Mouse (Mus musculus) embryonic facial prominence, embryonic 15.5 days (tissue): ENCODE measurements around the gene Wdr93. TPM values are rescaled to one million over a fixed set of nuclear protein-coding genes. Genes with fewer than 3 reads are reported as not detected.

Source experiments
- ATAC-seq: fragments of 200-750 bp; cut with Nextera tagmentation; 2 replicates; pipeline ENCODE4 v1.8.0; 2017; ENCODE audit warnings: low read depth, moderate TSS enrichment; ENCODE audit not compliant: insufficient number of reproducible peaks, low FRiP score, low TSS enrichment
- H3K27ac ChIP-seq: fragments of 300-500 bp; sonication (generic); replicated peaks from 2 replicates; pipeline ENCODE4 v1.5.1; 2015; ENCODE audit warnings: mild to moderate bottlenecking, inconsistent platforms
- H3K27me3 ChIP-seq: fragments of 300-500 bp; sonication (generic); 2 replicates; pipeline ENCODE4 v1.6.1; 2015; ENCODE audit warnings: inconsistent platforms
- H3K36me3 ChIP-seq: fragments of 300-500 bp; sonication (generic); 2 replicates; pipeline ENCODE4 v1.6.1; 2015; ENCODE audit warnings: mild to moderate bottlenecking, inconsistent platforms
- H3K4me1 ChIP-seq: fragments of 300-500 bp; sonication (generic); 2 replicates; pipeline ENCODE4 v1.6.1; 2015; ENCODE audit warnings: inconsistent platforms
- H3K4me2 ChIP-seq: fragments of 300-500 bp; sonication (generic); replicated peaks from 2 replicates; pipeline ENCODE4 v1.6.1; 2015; ENCODE audit warnings: mild to moderate bottlenecking, inconsistent platforms
- H3K4me3 ChIP-seq: fragments of 300-500 bp; sonication (generic); replicated peaks from 2 replicates; pipeline ENCODE4 v1.5.1; 2015; ENCODE audit warnings: mild to moderate bottlenecking, inconsistent platforms
- H3K9ac ChIP-seq: fragments of 300-500 bp; sonication (generic); 2 replicates; pipeline ENCODE4 v1.6.1; 2015; ENCODE audit warnings: inconsistent platforms
- H3K9me3 ChIP-seq: fragments of 300-500 bp; sonication (generic); replicated peaks from 2 replicates; pipeline ENCODE4 v1.6.1; 2016; ENCODE audit warnings: inconsistent platforms
- WGBS: fragments of 180-500 bp; shearing (Covaris S2); methylation state at CpG from one replicate; pipeline ENCODE4 v1.1.7; 2015; 5-methylcytosine and 5-hydroxymethylcytosine counted together
- polyA plus RNA-seq: library from polyadenylated mRNA; unstranded; fragments of >200 nt; fragmentation: Nextera tagmentation; extraction: Ambion mirVana; gene quantifications from 2 replicates; pipeline ENCODE4 v1.2.1, GENCODE M21; 2015

Wdr93 gene
- polyA plus RNA-seq, 1 experiment from 2014 or later = 3.1 TPM

GRCm38 (mm10) chr7:79831585-79831984 lies 88.6 kb downstream of the Wdr93 start:
- H3K9me3 ChIP-seq = no peaks in the 10 kb centered on the region
- 0 out of 2 replicates have a peak, but pooled peaks cover 5% of the 10 kb centered on the region for H3K4me1 ChIP-seq
- no peak overlapping the region for H3K4me2 ChIP-seq
- no peak overlapping the region for H3K9ac ChIP-seq
- no peak overlapping the region for H3K27ac ChIP-seq
- WGBS = 56% methylated on average over 6 of the region's 6 CpGs
- H3K36me3 ChIP-seq = peaks cover 28% of the 10 kb centered on the region
- H3K27me3 ChIP-seq = no peaks in the 10 kb centered on the region
- H3K4me3 ChIP-seq = no peak overlapping the region
- no peak for ATAC-seq

GRCm38 (mm10) chr7:79832980-79833379 lies 90.0 kb downstream of the Wdr93 start:
- no peak overlapping the region for H3K9ac ChIP-seq
- no peaks in the 10 kb centered on the region for H3K27me3 ChIP-seq
- 0 out of 2 replicates have a peak, but pooled peaks have one; percentile 46 for ATAC-seq
- H3K4me3 ChIP-seq = no peak overlapping the region
- no peak overlapping the region for H3K4me2 ChIP-seq
- H3K4me1 ChIP-seq = 0 out of 2 replicates have a peak, but pooled peaks cover 5% of the 10 kb centered on the region
- peaks cover 17% of the 10 kb centered on the region; the same call in 1 of the 2 replicates for H3K36me3 ChIP-seq
- H3K27ac ChIP-seq = no peak overlapping the region
- no peaks in the 10 kb centered on the region for H3K9me3 ChIP-seq

GRCm38 (mm10) chr7:79835196-79835595 lies 92.2 kb downstream of the Wdr93 start:
- H3K27me3 ChIP-seq = no peaks in the 10 kb centered on the region
- no peak overlapping the region for H3K9ac ChIP-seq
- 0 out of 2 replicates have a peak, but pooled peaks cover 5% of the 10 kb centered on the region for H3K4me1 ChIP-seq
- H3K9me3 ChIP-seq = no peaks in the 10 kb centered on the region
- peaks cover 27% of the 10 kb centered on the region; the same call in 1 of the 2 replicates for H3K36me3 ChIP-seq
- 94% methylated on average over 6 of the region's 6 CpGs for WGBS
- no peak overlapping the region for H3K27ac ChIP-seq
- H3K4me3 ChIP-seq = no peak overlapping the region
- no peak for ATAC-seq
- H3K4me2 ChIP-seq = no peak overlapping the region

Other genes with a start within 250 kb of the Wdr93 start
- 0.35 TPM in 1 of 2 replicates, not detected in the other for gene Rhcg, start 125.5 kb upstream of the Wdr93 start, polyA plus RNA-seq
- gene Ticrr, start 83.0 kb upstream of the Wdr93 start, polyA plus RNA-seq = 8.3 and 8.9 TPM in 2 replicates
- gene Kif7, start 27.4 kb upstream of the Wdr93 start, polyA plus RNA-seq = 6.2 and 7.6 TPM in 2 replicates
- 0.05 TPM in 1 of 2 replicates, not detected in the other for gene Plin1, start 10.3 kb upstream of the Wdr93 start, polyA plus RNA-seq
- 12.8 and 13.0 TPM in 2 replicates for gene Pex11a, start within 50 bp of the Wdr93 start, polyA plus RNA-seq
- 0.12 and 0.13 TPM in 2 replicates for gene Mesp1, start 50.6 kb downstream of the Wdr93 start, polyA plus RNA-seq
- gene Mesp2, start 67.6 kb downstream of the Wdr93 start, polyA plus RNA-seq = 0.55 and 0.67 TPM in 2 replicates
- 24.9 and 31.1 TPM in 2 replicates for gene Anpep, start 117.9 kb downstream of the Wdr93 start, polyA plus RNA-seq
- gene Ap3s2, start 177.5 kb downstream of the Wdr93 start, polyA plus RNA-seq = 23.9 and 30.4 TPM in 2 replicates
- gene Arpin, start 192.2 kb downstream of the Wdr93 start, polyA plus RNA-seq = 27.2 and 27.5 TPM in 2 replicates